Mouse (Mus musculus): Measurements from ENCODE around the gene Ccnk. TPM values are rescaled to one million over a fixed set of nuclear protein-coding genes. Genes with fewer than 3 reads are reported as not detected.

The Ccnk gene
- polyA plus RNA-seq, 1 experiment from 2014 or later = 5.4 TPM

GRCm38 (mm10) chr12:108168909-108169308 lies 10.5 kb upstream of the Ccnk start:
- ATAC-seq (ENCODE audit: low FRiP score) = no peak
- H3K9me3 ChIP-seq = no peaks in the 10 kb centered on the region
- H3K27me3 ChIP-seq = no peaks in the 10 kb centered on the region
- no peak overlapping the region for H3K4me2 ChIP-seq
- H3K4me3 ChIP-seq (replicated peaks) = no peak overlapping the region
- 84% methylated on average over 3 of the region's 3 CpGs for WGBS
- H3K27ac ChIP-seq = no peak overlapping the region
- H3K4me1 ChIP-seq = peaks cover 16% of the 10 kb centered on the region
- H3K9ac ChIP-seq = no peak overlapping the region
- no peaks in the 10 kb centered on the region for H3K36me3 ChIP-seq (replicated peaks)

- no peak for ATAC-seq (ENCODE audit: low FRiP score)
- Histone ChIP-seq H3K4me3 (replicated peaks) (no peak overlapping the region), H3K36me3 (replicated peaks) (no peaks in the 10 kb centered on the region), H3K27ac (no peak overlapping the region), H3K9me3 (no peaks in the 10 kb centered on the region), H3K4me2 (no peak overlapping the region), H3K9ac (no peak overlapping the region), H3K27me3 (no peaks in the 10 kb centered on the region), H3K4me1 (peaks cover 16% of the 10 kb centered on the region)
- 89% methylated on average over 3 of the region's 3 CpGs for WGBS
Measured at GRCm38 (mm10) chr12:108170467-108170866, 8.9 kb upstream of the Ccnk start.

- Histone ChIP-seq H3K4me1 (peaks cover 18% of the 10 kb centered on the region), H3K36me3 (replicated peaks) (no peaks in the 10 kb centered on the region), H3K27ac (no peak overlapping the region), H3K4me3 (replicated peaks) (no peak overlapping the region), H3K27me3 (no peaks in the 10 kb centered on the region), H3K9me3 (no peaks in the 10 kb centered on the region), H3K4me2 (no peak overlapping the region), H3K9ac (no peak overlapping the region)
- no peak for ATAC-seq (ENCODE audit: low FRiP score)
Measured at GRCm38 (mm10) chr12:108171336-108171735, 8.0 kb upstream of the Ccnk start.

DNA sequence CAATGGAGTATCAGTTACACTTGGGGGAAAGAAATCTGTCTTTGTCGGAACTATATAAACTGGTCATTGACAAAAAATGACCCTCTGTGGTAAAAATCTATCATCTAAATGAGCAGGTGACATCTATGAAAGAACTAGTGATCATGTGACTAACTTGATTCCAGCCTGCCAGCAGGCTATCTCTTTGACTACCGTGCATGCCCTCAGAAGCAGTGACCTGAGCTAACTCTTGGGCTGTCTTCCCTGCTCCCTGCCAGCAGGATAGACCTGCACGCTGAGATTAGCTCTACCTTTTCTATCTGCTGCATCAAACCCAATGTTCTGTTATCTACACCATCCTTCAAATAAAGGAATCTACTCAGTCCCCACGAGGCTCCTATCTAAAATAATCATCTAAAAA lies 6.7 kb upstream of the Ccnk start:
- WGBS = 63% methylated on average over 4 of the region's 4 CpGs
- Histone ChIP-seq H3K36me3 (replicated peaks) (no peaks in the 10 kb centered on the region), H3K9ac (no peak overlapping the region), H3K27ac (no peak overlapping the region), H3K4me3 (replicated peaks) (no peak overlapping the region), H3K27me3 (no peaks in the 10 kb centered on the region), H3K4me2 (no peak overlapping the region), H3K9me3 (no peaks in the 10 kb centered on the region), H3K4me1 (peaks cover 30% of the 10 kb centered on the region)
- no peak for ATAC-seq (ENCODE audit: low FRiP score)

GRCm38 (mm10) chr12:108174606-108175505 lies 4.5 kb upstream of the Ccnk start:
- no peak overlapping the region for H3K4me3 ChIP-seq (replicated peaks)
- H3K9me3 ChIP-seq = no peaks in the 10 kb centered on the region
- no peaks in the 10 kb centered on the region for H3K27me3 ChIP-seq
- no peak overlapping the region for H3K4me2 ChIP-seq
- 82% methylated on average over 8 of the region's 8 CpGs for WGBS
- H3K9ac ChIP-seq = no peak overlapping the region
- H3K27ac ChIP-seq = no peak overlapping the region
- ATAC-seq (ENCODE audit: low FRiP score) = no peak
- no peaks in the 10 kb centered on the region for H3K36me3 ChIP-seq (replicated peaks)
- peaks cover 31% of the 10 kb centered on the region for H3K4me1 ChIP-seq

GRCm38 (mm10) chr12:108176366-108176765 lies 3.0 kb upstream of the Ccnk start:
- Histone ChIP-seq H3K4me3 (replicated peaks) (no peak overlapping the region), H3K27me3 (no peaks in the 10 kb centered on the region), H3K9ac (no peak overlapping the region), H3K4me2 (no peak overlapping the region), H3K4me1 (peaks cover 37% of the 10 kb centered on the region), H3K36me3 (replicated peaks) (no peaks in the 10 kb centered on the region), H3K27ac (no peak overlapping the region), H3K9me3 (no peaks in the 10 kb centered on the region)
- no peak for ATAC-seq (ENCODE audit: low FRiP score)
- WGBS = 79% methylated on average over 3 of the region's 3 CpGs

GRCm38 (mm10) chr12:108178331-108179245 lies 791 bp upstream of the Ccnk start:
- no peaks in the 10 kb centered on the region for H3K9me3 ChIP-seq
- H3K4me1 ChIP-seq = peaks cover 29% of the 10 kb centered on the region
- peak overlapping the region; percentile 78 for H3K4me2 ChIP-seq
- peak overlapping the region; percentile 98 for H3K4me3 ChIP-seq (replicated peaks)
- peak overlapping the region; percentile 84 for H3K27ac ChIP-seq
- H3K9ac ChIP-seq = peak overlapping the region; percentile 94
- WGBS = under 1% methylated on average over 97 of the region's 103 CpGs
- ATAC-seq (ENCODE audit: low FRiP score) = no peak; the same call in 1 of the 2 replicates
- peaks cover 18% of the 10 kb centered on the region for H3K36me3 ChIP-seq (replicated peaks)
- no peaks in the 10 kb centered on the region for H3K27me3 ChIP-seq

DNA sequence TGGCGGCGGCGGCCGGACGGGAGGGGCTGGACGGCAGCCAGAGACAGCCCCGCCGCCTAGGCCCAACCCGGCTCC lies 296 bp upstream of the Ccnk start, which contains the start of gene Setd3:
TSS of gene Setd3 (minus strand) at position 69 of the 75 bp plus-strand sequence.
- Histone ChIP-seq H3K36me3 (replicated peaks) (peaks cover 23% of the 10 kb centered on the region), H3K4me2 (peak within 1 kb of the TSS; percentile 83), H3K4me3 (replicated peaks) (peak within 1 kb of the TSS; percentile 98), H3K9ac (peak within 1 kb of the TSS; percentile 94), H3K27me3 (no peaks in the 10 kb centered on the region), H3K27ac (peak within 1 kb of the TSS; percentile 84), H3K4me1 (peaks cover 29% of the 10 kb centered on the region), H3K9me3 (no peaks in the 10 kb centered on the region)
- no peak for ATAC-seq (ENCODE audit: low FRiP score)
- 0% methylated on average over 7 of the region's 9 CpGs for WGBS

GRCm38 (mm10) chr12:108181716-108182115 lies 2.3 kb downstream of the Ccnk start:
- Histone ChIP-seq H3K4me1 (peaks cover 23% of the 10 kb centered on the region), H3K9ac (no peak overlapping the region), H3K27ac (no peak overlapping the region), H3K27me3 (no peaks in the 10 kb centered on the region), H3K4me3 (replicated peaks) (no peak overlapping the region), H3K4me2 (no peak overlapping the region), H3K36me3 (replicated peaks) (peaks cover 41% of the 10 kb centered on the region), H3K9me3 (no peaks in the 10 kb centered on the region)
- no peak for ATAC-seq (ENCODE audit: low FRiP score)
- 94% methylated on average over 6 of the region's 6 CpGs for WGBS

DNA sequence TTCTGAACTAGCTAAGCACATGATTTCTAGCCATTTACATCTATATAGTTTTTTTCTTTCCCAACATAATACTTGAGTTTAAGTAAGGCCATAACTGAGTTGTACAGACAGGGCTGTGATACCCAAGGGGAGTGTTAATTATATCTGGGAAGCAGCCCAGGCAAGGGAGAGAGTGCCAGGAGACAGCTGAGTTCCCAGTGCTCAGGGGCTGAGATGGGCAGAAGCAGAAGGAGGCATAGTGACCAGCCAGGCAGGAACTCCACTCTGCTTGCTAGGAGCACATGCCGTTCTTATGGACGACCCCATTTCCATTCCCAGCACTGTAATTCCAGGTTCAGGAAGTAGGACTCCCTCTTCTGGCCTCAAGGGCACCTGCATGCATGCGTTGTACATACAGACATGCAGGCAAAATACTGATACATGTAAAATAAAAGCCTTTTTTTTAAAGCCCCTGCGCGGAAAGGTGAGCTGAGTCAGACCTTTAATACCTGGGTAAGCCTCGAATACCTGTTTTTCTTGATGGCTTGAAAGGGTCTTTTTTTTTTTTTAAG lies 8.2 kb downstream of the Ccnk start:
- Histone ChIP-seq H3K4me2 (no peak overlapping the region), H3K36me3 (replicated peaks) (peaks cover 88% of the 10 kb centered on the region), H3K4me3 (replicated peaks) (no peak overlapping the region), H3K27ac (no peak overlapping the region), H3K4me1 (no peaks in the 10 kb centered on the region), H3K9ac (no peak overlapping the region), H3K9me3 (no peaks in the 10 kb centered on the region), H3K27me3 (no peaks in the 10 kb centered on the region)
- ATAC-seq (ENCODE audit: low FRiP score) = no peak
- 91% methylated on average over 6 of the region's 6 CpGs for WGBS

DNA sequence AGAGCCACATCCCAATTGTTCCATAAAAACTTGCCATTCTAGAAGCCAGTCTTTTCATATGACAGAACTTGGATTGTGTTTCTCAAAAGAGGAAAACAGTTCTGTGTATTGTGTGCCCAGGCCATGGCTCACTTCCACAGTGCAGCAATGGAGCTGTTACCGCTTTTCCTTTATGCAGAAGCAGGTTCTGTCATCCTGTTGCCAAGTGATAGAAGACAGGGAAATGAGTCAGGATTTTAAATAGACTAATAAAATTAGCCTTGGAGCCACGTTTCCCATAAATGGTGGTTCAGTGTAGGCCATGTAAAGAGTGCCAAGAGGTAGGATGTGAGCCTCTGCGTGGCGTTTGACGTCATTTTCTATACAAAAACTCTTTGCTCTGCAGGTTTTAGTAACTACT lies 14.5 kb downstream of the Ccnk start:
- no peak overlapping the region for H3K4me2 ChIP-seq
- no peak overlapping the region for H3K9ac ChIP-seq
- no peaks in the 10 kb centered on the region for H3K27me3 ChIP-seq
- H3K36me3 ChIP-seq (replicated peaks) = peaks cover 98% of the 10 kb centered on the region
- 92% methylated on average over 5 of the region's 5 CpGs for WGBS
- no peak overlapping the region for H3K27ac ChIP-seq
- no peak overlapping the region for H3K4me3 ChIP-seq (replicated peaks)
- H3K9me3 ChIP-seq = no peaks in the 10 kb centered on the region
- ATAC-seq (ENCODE audit: low FRiP score) = no peak
- H3K4me1 ChIP-seq = no peaks in the 10 kb centered on the region

GRCm38 (mm10) chr12:108195761-108196160 lies 16.4 kb downstream of the Ccnk start:
- 92% methylated on average over 11 of the region's 11 CpGs for WGBS
- H3K4me2 ChIP-seq = no peak overlapping the region

More at GRCm38 (mm10) chr12:108195761-108196160, 16.4 kb downstream of the Ccnk start:
- Histone ChIP-seq H3K4me3 (replicated peaks) (no peak overlapping the region), H3K4me1 (no peaks in the 10 kb centered on the region), H3K27me3 (no peaks in the 10 kb centered on the region), H3K9ac (no peak overlapping the region), H3K9me3 (no peaks in the 10 kb centered on the region), H3K36me3 (replicated peaks) (peaks cover 100% of the 10 kb centered on the region), H3K27ac (no peak overlapping the region)
- no peak for ATAC-seq (ENCODE audit: low FRiP score)
